Mouse (Mus musculus) forebrain, postnatal 0 days (tissue): ENCODE data around the gene Ift122. TPM values are rescaled to one million over a fixed set of nuclear protein-coding genes. Genes with fewer than 3 reads are reported as not detected.

Experiments
- ATAC-seq: fragments of 200-750 bp; cut with Nextera tagmentation; 2 replicates; pipeline ENCODE4 v1.8.0; 2017; ENCODE audit warnings: mild to moderate bottlenecking, moderate library complexity
- DNase-seq: peaks from one replicate; pipeline ENCODE4 v3.0.0-alpha.2; 2015
- H3K27ac ChIP-seq: fragments of 300-500 bp; sonication (generic); 2 replicates; pipeline ENCODE4 v1.5.1; 2014; ENCODE audit warnings: low read depth, mild to moderate bottlenecking, antibody characterized with exemption, low read length, moderate library complexity, mixed read lengths
- H3K27me3 ChIP-seq: fragments of 300-500 bp; sonication (generic); 2 replicates; pipeline ENCODE4 v1.6.1; 2014; ENCODE audit warnings: mild to moderate bottlenecking, low read length, mixed read lengths; ENCODE audit not compliant: insufficient read depth
- H3K36me3 ChIP-seq: fragments of 300-500 bp; sonication (generic); 2 replicates; pipeline ENCODE4 v1.6.1; 2014; ENCODE audit warnings: mild to moderate bottlenecking, moderate library complexity; ENCODE audit not compliant: insufficient read depth
- H3K4me1 ChIP-seq: fragments of 300-500 bp; sonication (generic); 2 replicates; pipeline ENCODE4 v1.6.1; 2014; ENCODE audit warnings: antibody characterized with exemption; ENCODE audit not compliant: insufficient read depth
- H3K4me2 ChIP-seq: fragments of 300-500 bp; sonication (generic); 2 replicates; pipeline ENCODE4 v1.6.1; 2014; ENCODE audit warnings: low read depth, mild to moderate bottlenecking, moderate library complexity
- H3K4me3 ChIP-seq: fragments of 300-500 bp; sonication (generic); 2 replicates; pipeline ENCODE4 v1.5.1; 2014; ENCODE audit warnings: low read depth, low read length, mixed read lengths
- H3K9ac ChIP-seq: fragments of 300-500 bp; sonication (generic); 2 replicates; pipeline ENCODE4 v1.6.1; 2014; ENCODE audit warnings: mild to moderate bottlenecking
- H3K9me3 ChIP-seq: fragments of 300-500 bp; sonication (generic); 2 replicates; pipeline ENCODE4 v1.6.1; 2016; ENCODE audit warnings: low read length
- CTCF ChIP-seq: sonication (generic); IDR thresholded peaks from 2 replicates; pipeline ENCODE4 v1.5.1; 2016; ENCODE audit warnings: antibody characterized with exemption, control low read depth, low read depth
- WGBS: fragments of 180-500 bp; shearing (Covaris S2); extraction: QIAGEN DNeasy Blood & Tissue Kit; methylation state at CpG from one replicate; pipeline ENCODE4 v1.1.7; 2014; 5-methylcytosine and 5-hydroxymethylcytosine counted together
- polyA plus RNA-seq: library from polyadenylated mRNA; unstranded; fragments of >200 nt; fragmentation: Nextera tagmentation; extraction: Ambion mirVana; gene quantifications from 2 replicates; pipeline ENCODE4 v1.2.1, GENCODE M21; 2015
- total RNA-seq: library from RNA; depleted of rRNA; stranded (reverse); fragments of >200 nt; gene quantifications from 2 replicates; pipeline ENCODE4 v1.2.3, GENCODE M21; 2014

The Ift122 gene
- total and polyA plus RNA-seq, 2 experiments from 2014 or later, result 25.6 to 32.6 TPM

DNA sequence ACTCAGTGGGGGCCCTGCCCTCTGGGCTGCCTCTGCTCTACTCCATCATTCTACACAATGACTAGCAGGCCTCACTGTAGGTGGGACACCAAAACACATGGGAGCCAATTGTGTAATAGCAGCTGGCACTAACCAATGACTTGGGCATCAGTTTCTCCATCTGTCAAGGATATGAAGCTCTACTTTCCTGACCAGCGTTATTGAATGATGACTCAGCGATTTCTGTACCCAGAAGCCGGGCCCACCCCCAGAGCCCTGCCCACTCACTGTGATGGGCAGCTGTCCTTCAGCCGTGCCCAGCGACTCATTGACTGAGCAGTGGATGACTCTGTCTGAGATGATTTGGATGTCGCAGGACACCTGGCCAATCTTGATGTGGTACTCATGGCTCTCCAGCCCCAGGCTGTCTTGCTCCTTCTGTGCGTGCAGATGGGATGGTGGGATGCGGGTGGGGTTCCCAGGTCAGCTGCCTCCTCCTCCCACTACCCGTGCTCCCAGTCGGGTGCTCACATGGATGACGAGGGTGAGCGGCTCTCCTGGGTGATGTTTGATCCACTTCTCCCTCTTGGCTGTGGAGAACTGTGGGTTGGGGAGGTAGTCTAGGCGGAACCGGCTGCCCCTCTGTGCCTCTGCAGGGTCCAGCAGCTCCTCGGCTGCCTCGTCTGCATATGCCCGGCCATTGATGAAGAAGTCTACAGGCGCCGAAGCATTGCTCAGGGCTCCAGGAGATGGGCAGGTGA lies 113.1 kb downstream of the Ift122 start:
- Histone ChIP-seq H3K36me3 (peaks cover 10% of the 10 kb centered on the region; the same call in 1 of the 2 replicates), H3K27me3 (no peaks in the 10 kb centered on the region), H3K4me1 (no peaks in the 10 kb centered on the region), H3K9ac (no peak overlapping the region), H3K4me2 (no peak overlapping the region), H3K9me3 (no peaks in the 10 kb centered on the region), H3K27ac (no peak overlapping the region), H3K4me3 (no peak overlapping the region)
- DNase-seq (no peak), ATAC-seq (no peak)
- 94% methylated on average over 19 of the region's 19 CpGs for WGBS
- TF ChIP-seq CTCF, result no peak

DNA sequence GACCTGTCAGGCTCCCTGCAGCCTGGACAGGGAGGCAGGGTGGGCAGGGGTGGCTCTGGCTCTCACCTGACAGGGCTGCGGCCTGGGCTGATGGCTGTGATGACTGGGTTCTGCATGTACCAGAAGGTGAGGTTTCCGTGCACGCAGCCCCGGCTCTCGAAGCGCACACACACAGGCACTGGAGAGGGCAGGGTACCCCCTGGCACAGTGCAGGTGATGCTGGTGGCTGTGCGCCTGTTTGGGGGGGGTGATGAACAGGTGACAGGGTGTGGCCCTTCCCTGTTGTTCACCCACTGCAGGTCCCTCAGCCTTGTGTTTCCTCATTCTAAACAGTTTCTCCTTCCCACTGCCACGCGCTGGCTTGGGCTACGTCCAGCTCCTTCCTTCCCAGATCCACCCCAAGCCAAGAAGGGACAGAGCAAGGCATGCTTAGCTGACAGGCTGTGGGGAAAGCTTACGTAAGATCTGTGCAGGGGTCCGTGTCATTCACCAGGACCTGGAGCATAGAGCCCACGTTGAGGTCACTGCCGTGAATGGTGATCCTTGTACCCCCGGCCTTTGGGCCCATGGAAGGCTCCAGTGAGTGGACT lies 114.1 kb downstream of the Ift122 start:
- no peaks in the 10 kb centered on the region for H3K9me3 ChIP-seq
- DNase-seq (no peak), ATAC-seq (no peak)
- no peak for TF ChIP-seq CTCF
- no peak overlapping the region for H3K27ac ChIP-seq
- H3K4me2 ChIP-seq, result no peak overlapping the region
- H3K36me3 ChIP-seq, result peaks cover 10% of the 10 kb centered on the region; the same call in 1 of the 2 replicates
- H3K4me1 ChIP-seq, result 0 out of 2 replicates have a peak, but pooled peaks cover 2% of the 10 kb centered on the region
- 91% methylated on average over 15 of the region's 15 CpGs for WGBS
- H3K4me3 ChIP-seq, result no peak overlapping the region
- H3K27me3 ChIP-seq, result no peaks in the 10 kb centered on the region
- H3K9ac ChIP-seq, result no peak overlapping the region

DNA sequence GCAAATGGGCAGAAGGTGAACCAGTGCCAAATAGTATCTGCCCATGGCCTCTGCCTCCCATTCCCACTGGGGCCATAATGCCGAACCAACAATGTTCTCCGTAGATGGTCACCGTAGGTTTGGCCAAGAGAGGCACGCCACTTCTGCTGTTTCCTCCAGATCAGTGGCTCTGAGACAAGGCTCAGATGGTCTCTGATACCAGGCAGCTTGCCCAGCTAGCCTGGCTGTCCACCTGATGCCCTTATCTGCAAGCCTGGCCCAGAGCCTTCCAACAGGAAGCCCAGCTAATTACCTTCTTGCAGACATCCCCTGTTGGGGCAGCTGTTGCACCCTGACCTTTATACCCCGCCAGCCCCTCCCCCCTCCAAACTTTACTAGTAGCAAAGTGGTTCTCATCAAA lies 114.8 kb downstream of the Ift122 start:
- peaks cover 10% of the 10 kb centered on the region; the same call in 1 of the 2 replicates for H3K36me3 ChIP-seq
- H3K4me2 ChIP-seq, result no peak overlapping the region
- TF ChIP-seq CTCF, result no peak
- H3K4me1 ChIP-seq, result 0 out of 2 replicates have a peak, but pooled peaks cover 2% of the 10 kb centered on the region
- H3K4me3 ChIP-seq, result no peak overlapping the region
- H3K27me3 ChIP-seq, result no peaks in the 10 kb centered on the region
- DNase-seq, result no peak
- no peaks in the 10 kb centered on the region for H3K9me3 ChIP-seq
- WGBS, result 67% methylated on average over 5 of the region's 5 CpGs
- no peak for ATAC-seq
- H3K9ac ChIP-seq, result no peak overlapping the region
- no peak overlapping the region for H3K27ac ChIP-seq

DNA sequence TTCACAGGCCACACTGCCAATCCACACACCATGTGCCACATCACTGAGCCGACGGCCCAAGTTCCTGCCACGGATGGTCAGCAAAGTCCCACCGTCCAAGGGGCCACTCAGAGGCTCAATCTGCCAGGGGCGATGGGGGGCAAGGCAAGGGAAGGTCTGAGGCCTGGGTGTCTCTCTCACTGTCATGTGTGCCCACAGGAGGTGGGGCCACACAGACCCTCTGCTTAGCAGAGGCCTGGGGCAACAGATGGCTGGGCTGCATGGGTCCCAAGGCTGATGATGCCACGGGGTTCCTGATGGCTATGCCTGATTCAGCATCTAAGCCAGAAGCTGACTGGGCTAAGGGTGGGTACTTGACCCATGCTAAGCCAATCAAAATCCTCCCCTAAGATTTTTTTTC lies 115.4 kb downstream of the Ift122 start:
- H3K9ac ChIP-seq, result no peak overlapping the region
- H3K36me3 ChIP-seq, result peaks cover 10% of the 10 kb centered on the region; the same call in 1 of the 2 replicates
- no peak overlapping the region for H3K27ac ChIP-seq
- H3K4me3 ChIP-seq, result no peak overlapping the region
- no peak for DNase-seq
- WGBS, result 76% methylated on average over 6 of the region's 6 CpGs
- no peak for TF ChIP-seq CTCF
- no peak for ATAC-seq
- no peaks in the 10 kb centered on the region for H3K27me3 ChIP-seq
- H3K9me3 ChIP-seq, result no peaks in the 10 kb centered on the region
- H3K4me2 ChIP-seq, result no peak overlapping the region
- 0 out of 2 replicates have a peak, but pooled peaks cover 2% of the 10 kb centered on the region for H3K4me1 ChIP-seq

DNA sequence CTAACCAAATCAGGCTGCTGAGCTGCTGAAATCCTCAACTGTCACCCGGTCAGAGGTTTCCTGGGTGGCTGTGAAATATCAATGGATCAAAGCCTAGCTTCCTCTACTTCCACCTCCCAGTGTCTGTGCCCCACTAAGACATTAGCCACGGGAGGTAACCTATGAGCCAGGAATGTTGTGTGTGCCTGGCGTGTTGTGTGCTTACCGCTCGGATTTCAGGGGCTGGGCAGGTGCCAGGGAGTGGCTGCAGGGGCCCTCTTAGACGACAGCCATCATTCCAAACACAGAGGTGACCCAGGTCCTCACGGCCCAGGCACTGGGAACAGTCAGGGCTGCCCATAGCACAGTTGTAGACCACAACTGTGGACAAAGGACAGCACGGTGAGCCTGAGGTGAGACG lies 115.8 kb downstream of the Ift122 start:
- 0 out of 2 replicates have a peak, but pooled peaks cover 2% of the 10 kb centered on the region for H3K4me1 ChIP-seq
- H3K27me3 ChIP-seq, result no peaks in the 10 kb centered on the region
- H3K4me3 ChIP-seq, result no peak overlapping the region
- no peak overlapping the region for H3K27ac ChIP-seq
- no peak for TF ChIP-seq CTCF
- ATAC-seq (no peak), DNase-seq (no peak)
- H3K4me2 ChIP-seq, result no peak overlapping the region
- H3K9me3 ChIP-seq, result no peaks in the 10 kb centered on the region
- WGBS, result 66% methylated on average over 9 of the region's 9 CpGs
- peaks cover 10% of the 10 kb centered on the region; the same call in 1 of the 2 replicates for H3K36me3 ChIP-seq
- no peak overlapping the region for H3K9ac ChIP-seq

DNA sequence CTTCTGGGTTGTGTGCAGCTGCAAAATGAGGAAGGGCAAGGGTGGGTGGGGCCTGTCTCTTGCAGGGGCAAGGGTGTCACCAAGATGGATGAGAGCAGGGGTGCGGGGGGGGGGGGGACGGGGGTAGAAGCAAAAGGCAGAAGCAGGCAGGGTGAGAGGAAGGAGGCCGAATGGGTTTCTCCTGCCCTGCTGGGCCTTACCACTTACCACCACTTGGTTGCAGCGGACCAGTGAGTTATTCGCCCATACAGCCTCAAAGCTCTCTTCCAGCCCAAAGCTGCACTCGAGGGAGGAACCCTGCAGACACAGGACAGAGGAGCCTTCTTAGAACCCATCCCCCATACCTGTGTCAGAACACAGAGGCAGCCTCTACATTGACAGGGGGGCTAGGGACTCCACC lies 116.7 kb downstream of the Ift122 start:
- Histone ChIP-seq H3K4me1 (0 out of 2 replicates have a peak, but pooled peaks cover 2% of the 10 kb centered on the region), H3K9ac (no peak overlapping the region), H3K4me2 (no peak overlapping the region), H3K36me3 (peaks cover 10% of the 10 kb centered on the region; the same call in 1 of the 2 replicates), H3K4me3 (no peak overlapping the region), H3K27me3 (no peaks in the 10 kb centered on the region), H3K27ac (no peak overlapping the region), H3K9me3 (no peaks in the 10 kb centered on the region)
- no peak for DNase-seq
- TF ChIP-seq CTCF, result 0 out of 2 replicates have a peak, but pooled peaks have one; percentile 7
- 63% methylated on average over 6 of the region's 6 CpGs for WGBS
- no peak for ATAC-seq
